Mouse (Mus musculus): ENCODE results near the gene Tbc1d23.

DNA sequence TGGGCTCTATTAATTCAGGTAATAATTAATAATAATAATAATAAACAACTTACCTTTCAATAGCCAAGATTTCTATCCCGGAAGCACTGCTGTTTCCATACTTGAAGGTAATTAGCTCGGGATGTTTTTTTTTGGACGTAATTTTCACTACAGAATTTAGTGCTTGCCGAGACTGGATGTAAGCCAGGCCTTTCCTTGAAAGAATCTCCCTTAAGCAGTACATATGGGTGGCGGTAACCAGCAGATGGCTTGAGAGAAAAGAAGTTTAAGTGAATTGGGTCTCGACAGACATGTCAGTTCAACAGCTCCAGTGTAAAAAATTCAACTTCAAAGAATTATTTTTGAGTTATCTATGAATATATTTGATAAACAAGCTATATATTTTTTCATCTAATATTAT is 59.7 kb downstream of the Tbc1d23 start:
- TF ChIP-seq CTCF (conservative IDR thresholded peaks at IDR 0.05; ENCODE audit: insufficient read depth, insufficient read length, low read depth, low read length), result no peak
- TF ChIP-seq POLR2A (IDR thresholded peaks at IDR 0.05; ENCODE audit: low read depth, low read length), result no peak

Data from kidney, adult 2 months (tissue).